Mouse (Mus musculus) intestine, postnatal 0 days (tissue): ENCODE measurements around the gene Mrps22. TPM values are rescaled to one million over a fixed set of nuclear protein-coding genes. Genes with fewer than 3 reads are reported as not detected.

Experiments
- ATAC-seq: fragments of 200-750 bp; cut with Nextera tagmentation; 2 replicates; pipeline ENCODE4 v1.8.0; 2017; ENCODE audit warnings: mild to moderate bottlenecking, moderate TSS enrichment, moderate library complexity
- H3K27ac ChIP-seq: fragments of 300-500 bp; sonication (generic); 2 replicates; pipeline ENCODE4 v1.5.1; 2014; ENCODE audit warnings: mild to moderate bottlenecking, low read depth, low read length, moderate library complexity
- H3K27me3 ChIP-seq: fragments of 300-500 bp; sonication (generic); replicated peaks from 2 replicates; pipeline ENCODE4 v1.6.1; 2014; ENCODE audit warnings: low read length, mixed read lengths; ENCODE audit not compliant: control insufficient read depth, insufficient read depth
- H3K36me3 ChIP-seq: fragments of 300-500 bp; sonication (generic); 2 replicates; pipeline ENCODE4 v1.6.1; 2014; ENCODE audit warnings: mild to moderate bottlenecking, moderate library complexity; ENCODE audit not compliant: control insufficient read depth, insufficient read depth
- H3K4me1 ChIP-seq: fragments of 300-500 bp; sonication (generic); replicated peaks from 2 replicates; pipeline ENCODE4 v1.6.1; 2014; ENCODE audit warnings: antibody characterized with exemption, low read length, mixed read lengths; ENCODE audit not compliant: control insufficient read depth, insufficient read depth
- H3K4me2 ChIP-seq: fragments of 300-500 bp; sonication (generic); replicated peaks from 2 replicates; pipeline ENCODE4 v1.6.1; 2014; ENCODE audit warnings: low read depth, mild to moderate bottlenecking, moderate library complexity
- H3K4me3 ChIP-seq: fragments of 300-500 bp; sonication (generic); 2 replicates; pipeline ENCODE4 v1.5.1; 2014; ENCODE audit warnings: low read depth, low read length
- H3K9ac ChIP-seq: fragments of 300-500 bp; sonication (generic); 2 replicates; pipeline ENCODE4 v1.6.1; 2014; ENCODE audit warnings: mild to moderate bottlenecking, low read depth, low read length
- H3K9me3 ChIP-seq: fragments of 300-500 bp; sonication (generic); 2 replicates; pipeline ENCODE4 v1.6.1; 2016; ENCODE audit warnings: mixed run types; ENCODE audit not compliant: control insufficient read depth
- CTCF ChIP-seq: sonication (generic); IDR thresholded peaks from 2 replicates; pipeline ENCODE4 v1.5.1; 2016; ENCODE audit warnings: low read depth, mild to moderate bottlenecking, control low read depth, antibody characterized with exemption, moderate library complexity
- WGBS: fragments of 180-500 bp; shearing (Covaris S2); extraction: QIAGEN DNeasy Blood & Tissue Kit; methylation state at CpG from one replicate; pipeline ENCODE4 v1.1.7; 2014; 5-methylcytosine and 5-hydroxymethylcytosine counted together
- polyA plus RNA-seq: library from polyadenylated mRNA; unstranded; fragments of >200 nt; fragmentation: Nextera tagmentation; extraction: Ambion mirVana; gene quantifications from 2 replicates; pipeline ENCODE4 v1.2.1, GENCODE M21; 2015

Mrps22 gene
- 26.7 and 28.1 TPM in 2 replicates for polyA plus RNA-seq

GRCm38 (mm10) chr9:98601156-98601836 lies at the start of gene Mrps22:
Gene Mrps22, minus strand, starts transcription at chr9:98601660.
- Histone ChIP-seq H3K27ac (no peak within 1 kb of the TSS), H3K27me3 (no peaks in the 10 kb centered on the region), H3K9me3 (0 out of 2 replicates have a peak, but pooled peaks cover 5% of the 10 kb centered on the region), H3K9ac (peak within 1 kb of the TSS; percentile 63), H3K4me1 (peaks cover 5% of the 10 kb centered on the region; the same call in 1 of the 2 replicates), H3K4me2 (peak within 1 kb of the TSS; percentile 82), H3K4me3 (peak within 1 kb of the TSS; percentile 80), H3K36me3 (peaks cover 2% of the 10 kb centered on the region; the same call in 1 of the 2 replicates)
- peak; percentile 91 for ATAC-seq
- no peak for TF ChIP-seq CTCF
- under 1% methylated on average over 44 of the region's 44 CpGs for WGBS

- no peak for TF ChIP-seq CTCF
- no peak overlapping the region for H3K9ac ChIP-seq
- no peak overlapping the region for H3K4me3 ChIP-seq
- no peaks in the 10 kb centered on the region for H3K36me3 ChIP-seq
- H3K27ac ChIP-seq, result no peak overlapping the region
- H3K27me3 ChIP-seq, result no peaks in the 10 kb centered on the region
- no peak overlapping the region for H3K4me2 ChIP-seq
- no peak for ATAC-seq
- H3K9me3 ChIP-seq, result no peaks in the 10 kb centered on the region
- WGBS, result 64% methylated on average over 8 of the region's 8 CpGs
- H3K4me1 ChIP-seq, result no peaks in the 10 kb centered on the region
Measured at GRCm38 (mm10) chr9:98650547-98650946, 49.1 kb upstream of the Mrps22 start.

- Histone ChIP-seq H3K4me1 (no peaks in the 10 kb centered on the region), H3K4me2 (no peak overlapping the region), H3K9me3 (no peaks in the 10 kb centered on the region), H3K27me3 (no peaks in the 10 kb centered on the region), H3K9ac (no peak overlapping the region), H3K4me3 (no peak overlapping the region), H3K27ac (no peak overlapping the region), H3K36me3 (no peaks in the 10 kb centered on the region)
- TF ChIP-seq CTCF, result no peak
- 65% methylated on average over 12 of the region's 12 CpGs for WGBS
- no peak for ATAC-seq
Measured at GRCm38 (mm10) chr9:98647418-98647817, 46.0 kb upstream of the Mrps22 start.

DNA sequence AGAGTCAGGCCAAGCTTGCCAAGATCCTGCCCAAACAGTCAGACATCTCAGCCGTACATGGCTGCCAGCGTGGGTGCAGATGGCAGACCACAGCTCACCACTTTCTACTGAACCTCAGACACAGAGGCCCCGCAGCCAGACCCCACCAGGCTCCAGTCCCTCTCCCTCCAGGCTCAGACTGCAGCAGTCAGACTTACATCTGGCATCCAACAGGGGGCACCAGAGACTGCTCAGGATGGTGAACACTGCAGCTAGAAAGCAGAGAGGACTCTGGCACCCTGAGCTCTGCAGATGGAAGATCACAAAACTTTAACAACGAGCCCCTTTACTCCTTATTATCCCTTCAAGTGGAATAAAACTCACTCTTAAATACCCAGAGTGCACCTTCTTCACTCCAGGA lies 44.3 kb upstream of the Mrps22 start:
- Histone ChIP-seq H3K4me2 (no peak overlapping the region), H3K36me3 (no peaks in the 10 kb centered on the region)

GRCm38 (mm10) chr9:98642126-98642525 lies 40.7 kb upstream of the Mrps22 start:
- H3K4me3 ChIP-seq, result no peak overlapping the region
- H3K27me3 ChIP-seq, result no peaks in the 10 kb centered on the region
- no peaks in the 10 kb centered on the region for H3K36me3 ChIP-seq
- H3K4me1 ChIP-seq, result no peaks in the 10 kb centered on the region
- TF ChIP-seq CTCF, result no peak
- no peak overlapping the region for H3K9ac ChIP-seq
- 74% methylated on average over 6 of the region's 6 CpGs for WGBS
- ATAC-seq, result no peak
- no peaks in the 10 kb centered on the region for H3K9me3 ChIP-seq
- H3K27ac ChIP-seq, result no peak overlapping the region
- H3K4me2 ChIP-seq, result no peak overlapping the region

More for the DNA sequence above, 44.3 kb upstream of the Mrps22 start:
- no peak overlapping the region for H3K9ac ChIP-seq
- H3K4me1 ChIP-seq, result no peaks in the 10 kb centered on the region
- no peaks in the 10 kb centered on the region for H3K27me3 ChIP-seq
- H3K4me3 ChIP-seq, result no peak overlapping the region
- H3K27ac ChIP-seq, result no peak overlapping the region
- H3K9me3 ChIP-seq, result no peaks in the 10 kb centered on the region
- 21% methylated on average over 4 of the region's 4 CpGs for WGBS
- TF ChIP-seq CTCF, result peak; percentile 92
- no peak for ATAC-seq

- Histone ChIP-seq H3K36me3 (no peaks in the 10 kb centered on the region), H3K4me2 (no peak overlapping the region), H3K4me1 (no peaks in the 10 kb centered on the region), H3K9ac (no peak overlapping the region), H3K9me3 (no peaks in the 10 kb centered on the region), H3K27ac (no peak overlapping the region), H3K27me3 (no peaks in the 10 kb centered on the region), H3K4me3 (no peak overlapping the region)
- WGBS, result 78% methylated on average over 13 of the region's 13 CpGs
- no peak for ATAC-seq
- no peak for TF ChIP-seq CTCF
Measured at GRCm38 (mm10) chr9:98633287-98634162, 32.1 kb upstream of the Mrps22 start.
